Mouse (Mus musculus): ENCODE measurements around the gene Tet3.

GRCm38 (mm10) chr6:83357436-83357835 is 101.4 kb downstream of the Tet3 start:
- TF ChIP-seq CTCF (IDR thresholded peaks at IDR 0.05; ENCODE audit: low read depth, low read length): no peak
- TF ChIP-seq POLR2A (IDR thresholded peaks at IDR 0.05; ENCODE audit: borderline replicate concordance, low read depth, low read length): no peak
